Comparison of ENCODE assay signal across 25 mouse cellular contexts in the genomic region with DNA sequence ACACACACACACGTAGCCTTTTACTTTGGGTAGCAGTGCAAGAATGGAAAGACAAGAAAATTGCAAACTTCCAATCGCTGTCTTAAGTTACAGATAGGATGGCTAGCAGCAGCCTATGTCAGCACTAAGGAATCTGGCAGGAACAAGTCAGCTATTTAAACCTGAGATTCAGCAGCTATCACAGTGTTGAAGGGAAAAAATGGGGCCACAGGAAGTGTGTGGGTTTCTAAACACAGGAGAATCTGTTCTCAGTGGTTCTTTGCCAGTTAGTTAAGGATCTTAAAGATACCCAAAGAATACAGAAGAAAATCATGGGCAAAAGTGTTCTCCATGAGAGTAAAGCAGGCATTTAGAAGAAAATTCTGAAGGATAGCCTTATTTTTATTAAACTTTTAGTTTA.
DNase-seq lines count a peak whose midpoint lies in the region; ATAC-seq lines count a peak whose summit lies in the region.
"Had no signal": no experiment of that assay in that cellular context is flagged by ENCODE, and none has a peak within 500 bp of the region (broad histone marks: within the 10 kb centered on the region; RNA-seq: fewer than 3 reads in every experiment).

No protein-coding gene starts in this region.

- no peak for ATAC-seq in heart, embryonic 12.5 days (ENCODE audit: insufficient number of reproducible peaks, low FRiP score)
- no peak for ATAC-seq in hindbrain, embryonic 14.5 days (ENCODE audit: low FRiP score)
- ATAC-seq: forebrain, postnatal 0 days; Patski had no signal

- intact Hi-C loops in heart, postnatal 10 days (cut with DNase I) = no loop called here

- H3K36me3 ChIP-seq in heart, embryonic 12.5 days = no peaks in the 10 kb centered on the region
- no peaks in the 10 kb centered on the region for H3K36me3 ChIP-seq in hindbrain, embryonic 14.5 days (replicated peaks; ENCODE audit: control insufficient read depth, insufficient read depth)
- H3K36me3 ChIP-seq: embryonic facial prominence, embryonic 15.5 days; forebrain, embryonic 10.5 days; heart, embryonic 15.5 days; hindbrain, embryonic 10.5 days; limb, embryonic 15.5 days; liver, embryonic 15.5 days; neural tube, embryonic 13.5 days had no signal

- H3K27ac ChIP-seq in heart, embryonic 12.5 days (ENCODE audit: poor library complexity, severe bottlenecking) = peak overlapping the region; percentile 27; the same call in 1 of the 2 replicates
- no peak overlapping the region for H3K27ac ChIP-seq in hindbrain, embryonic 14.5 days
- H3K27ac ChIP-seq: embryonic facial prominence, embryonic 15.5 days; forebrain, embryonic 10.5 days; heart, embryonic 15.5 days; hindbrain, embryonic 10.5 days; kidney, postnatal 0 days; limb, embryonic 15.5 days; liver, embryonic 15.5 days; neural tube, embryonic 13.5 days had no signal

- DNase-seq in heart, postnatal 10 days = no peak
- peak; percentile 44 to 53 for DNase-seq in right cerebral cortex, adult 2 months (ENCODE audit: low spot score in 2 of 2)
- DNase-seq in right cerebral cortex, postnatal 4 days = no peak
- DNase-seq in left cerebral cortex, adult 9 months (ENCODE audit: low spot score in 2 of 2) = peak; percentile 18 to 59
- DNase-seq in telencephalon, adult 2 months (ENCODE audit: low read depth, low spot score) = peak; percentile 77
- DNase-seq in adrenal gland, postnatal 25 days = no peak
- DNase-seq in hindbrain, embryonic 14.5 days (ENCODE audit: low spot score) = no peak
- DNase-seq: adrenal gland, adult 8-10 months; cerebellum, adult 11 months; cerebellum, postnatal 14 days; forebrain, postnatal 0 days; kidney, adult 18-20 months; lung, postnatal 10 days; midbrain, embryonic 14.5 days; thymus, adult 18-20 months had no signal

- no peak overlapping the region for H3K9ac ChIP-seq in heart, embryonic 12.5 days
- H3K9ac ChIP-seq in hindbrain, embryonic 14.5 days = no peak overlapping the region
- H3K9ac ChIP-seq: embryonic facial prominence, embryonic 15.5 days; forebrain, postnatal 0 days; heart, embryonic 15.5 days; limb, embryonic 15.5 days; liver, embryonic 15.5 days; neural tube, embryonic 13.5 days had no signal

- H3K9me3 ChIP-seq in heart, embryonic 12.5 days (replicated peaks) = no peaks in the 10 kb centered on the region
- no peaks in the 10 kb centered on the region for H3K9me3 ChIP-seq in hindbrain, embryonic 14.5 days (ENCODE audit: control insufficient read depth, low read length)
- H3K9me3 ChIP-seq: embryonic facial prominence, embryonic 15.5 days; forebrain, embryonic 10.5 days; heart, embryonic 15.5 days; hindbrain, embryonic 10.5 days; limb, embryonic 15.5 days; liver, embryonic 15.5 days; neural tube, embryonic 13.5 days had no signal

- no peak overlapping the region for H3K4me3 ChIP-seq in heart, embryonic 12.5 days
- H3K4me3 ChIP-seq in hindbrain, embryonic 14.5 days (replicated peaks; ENCODE audit: low read length) = no peak overlapping the region
- H3K4me3 ChIP-seq: embryonic facial prominence, embryonic 15.5 days; forebrain, embryonic 10.5 days; heart, embryonic 15.5 days; hindbrain, embryonic 10.5 days; limb, embryonic 15.5 days; liver, embryonic 15.5 days; neural tube, embryonic 13.5 days had no signal

- H3K4me2 ChIP-seq in heart, embryonic 12.5 days = no peak overlapping the region
- H3K4me2 ChIP-seq in hindbrain, embryonic 14.5 days (replicated peaks) = no peak overlapping the region
- H3K4me2 ChIP-seq: embryonic facial prominence, embryonic 15.5 days; heart, embryonic 15.5 days; limb, embryonic 15.5 days; liver, embryonic 15.5 days; neural tube, embryonic 13.5 days had no signal

- H3K4me1 ChIP-seq in heart, embryonic 12.5 days (replicated peaks) = 0 out of 2 replicates have a peak, but pooled peaks cover 6% of the 10 kb centered on the region
- H3K4me1 ChIP-seq in hindbrain, embryonic 14.5 days (replicated peaks; ENCODE audit: control insufficient read depth, insufficient read depth, low read length) = no peaks in the 10 kb centered on the region
- H3K4me1 ChIP-seq: embryonic facial prominence, embryonic 15.5 days; heart, embryonic 15.5 days; hindbrain, embryonic 10.5 days; limb, embryonic 15.5 days; liver, embryonic 15.5 days; neural tube, embryonic 13.5 days had no signal

- H3K27me3 ChIP-seq in heart, embryonic 12.5 days (replicated peaks) = no peaks in the 10 kb centered on the region
- no peaks in the 10 kb centered on the region for H3K27me3 ChIP-seq in hindbrain, embryonic 14.5 days (ENCODE audit: control insufficient read depth, insufficient read depth, low read length)
- H3K27me3 ChIP-seq: embryonic facial prominence, embryonic 15.5 days; heart, embryonic 15.5 days; limb, embryonic 15.5 days; liver, embryonic 15.5 days; neural tube, embryonic 13.5 days; Patski had no signal

- WGBS in heart, embryonic 12.5 days = 22% methylated on average over 2 of the region's 2 CpGs
- WGBS in hindbrain, embryonic 14.5 days = 88% methylated on average over 2 of the region's 2 CpGs

Comparison
In these comparisons a context has a peak if more than half of its experiments do, and no peak if none do; other contexts are left out.
1. DNase-seq: peak in right cerebral cortex, adult 2 months (2 of 2), left cerebral cortex, adult 9 months (2 of 2) and telencephalon, adult 2 months (single experiment); none in heart, postnatal 10 days (0 of 2), right cerebral cortex, postnatal 4 days (single experiment), adrenal gland, postnatal 25 days (single experiment) and hindbrain, embryonic 14.5 days (single experiment).